ENCODE assay signal across 8 mouse cellular contexts in the genomic region with DNA sequence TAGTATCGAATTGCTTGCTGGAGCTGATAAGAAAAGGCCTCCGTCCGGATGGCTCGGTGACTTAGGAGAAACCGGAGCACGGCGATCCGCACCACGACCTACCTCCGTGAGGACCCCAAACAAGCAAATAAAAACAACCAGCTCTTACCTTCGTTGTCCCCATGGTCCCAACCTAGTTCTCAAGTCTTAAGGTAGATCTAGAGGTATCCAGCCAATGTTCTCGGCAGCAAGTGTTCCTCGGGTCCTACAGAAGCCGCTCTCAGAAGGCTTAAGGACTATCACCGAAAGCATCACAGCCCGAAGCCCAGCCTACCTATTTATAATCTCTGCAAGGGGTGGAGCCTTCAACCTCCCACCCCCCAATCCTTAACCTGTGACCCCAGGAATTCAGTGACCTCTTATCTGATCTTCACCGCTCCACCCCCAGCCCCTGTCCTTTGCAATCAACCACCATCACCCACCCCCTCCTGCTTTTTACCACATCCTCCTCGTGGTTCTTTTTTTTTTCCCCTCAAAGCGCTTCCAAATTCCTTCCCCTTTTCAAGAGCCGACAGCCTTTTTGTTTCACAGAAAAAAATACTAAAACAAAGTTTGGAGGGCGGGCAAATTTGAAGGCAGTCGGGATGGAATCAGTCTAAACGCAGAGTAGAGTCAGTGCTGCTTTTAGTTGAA. TPM values are rescaled to one million over a fixed set of nuclear protein-coding genes. Genes with fewer than 3 reads are reported as not detected.
A peak's percentile ranks its signal among the peaks of the same experiment; 100 is the strongest.
DNase-seq lines count a peak whose midpoint lies in the region; ATAC-seq and TF ChIP-seq lines count a peak whose summit lies in the region.

No protein-coding gene starts in this region.

- no peak overlapping the region for H3K27ac ChIP-seq in heart, embryonic 13.5 days (replicated peaks)
- H3K27ac ChIP-seq in liver, postnatal 0 days (ENCODE audit: low read depth), result no peak overlapping the region
- 0 out of 2 replicates have a peak overlapping the region, but pooled peaks have one; percentile 10 for H3K27ac ChIP-seq in neural tube, embryonic 14.5 days (ENCODE audit: low read depth, low read length)

- no peak for TF ChIP-seq CTCF in liver, postnatal 0 days (IDR thresholded peaks at IDR 0.05; ENCODE audit: low read depth)

- peak overlapping the region; percentile 85 for H3K4me2 ChIP-seq in heart, embryonic 13.5 days
- H3K4me2 ChIP-seq in liver, postnatal 0 days (ENCODE audit: low read depth, low read length), result peak overlapping the region; percentile 74
- H3K4me2 ChIP-seq in neural tube, embryonic 14.5 days (ENCODE audit: low read depth, low read length), result peak overlapping the region; percentile 78

- no peaks in the 10 kb centered on the region for H3K9me3 ChIP-seq in heart, embryonic 13.5 days
- H3K9me3 ChIP-seq in liver, postnatal 0 days (ENCODE audit: low read length), result no peaks in the 10 kb centered on the region
- H3K9me3 ChIP-seq in neural tube, embryonic 14.5 days (ENCODE audit: control insufficient read depth, low read length), result no peaks in the 10 kb centered on the region

- no peaks in the 10 kb centered on the region for H3K36me3 ChIP-seq in heart, embryonic 13.5 days
- H3K36me3 ChIP-seq in liver, postnatal 0 days (replicated peaks; ENCODE audit: insufficient read depth, low read length), result no peaks in the 10 kb centered on the region
- no peaks in the 10 kb centered on the region for H3K36me3 ChIP-seq in neural tube, embryonic 14.5 days (ENCODE audit: control insufficient read depth, insufficient read depth, low read length)

- peaks cover 32% of the 10 kb centered on the region for H3K27me3 ChIP-seq in heart, embryonic 13.5 days (replicated peaks)
- H3K27me3 ChIP-seq in liver, postnatal 0 days (ENCODE audit: insufficient read depth, low read length), result peaks cover 20% of the 10 kb centered on the region
- peaks cover 10% of the 10 kb centered on the region for H3K27me3 ChIP-seq in neural tube, embryonic 14.5 days (ENCODE audit: control insufficient read depth, insufficient read depth, low read length)

- under 1% methylated on average over 23 of the region's 23 CpGs for WGBS in heart, embryonic 13.5 days
- under 1% methylated on average over 23 of the region's 23 CpGs for whole genome bisulfite sequencing in liver, postnatal 0 days (ENCODE audit: insufficient replicate concordance)
- WGBS in neural tube, embryonic 14.5 days, result under 1% methylated on average over 23 of the region's 23 CpGs

- H3K4me3 ChIP-seq in heart, embryonic 13.5 days, result peak overlapping the region; percentile 60
- peak overlapping the region; percentile 44 for H3K4me3 ChIP-seq in liver, postnatal 0 days (ENCODE audit: low read depth, low read length)
- H3K4me3 ChIP-seq in neural tube, embryonic 14.5 days (ENCODE audit: low read depth, low read length), result peak overlapping the region; percentile 54

- peak overlapping the region; percentile 81 for H3K9ac ChIP-seq in heart, embryonic 13.5 days
- peak overlapping the region; percentile 54 for H3K9ac ChIP-seq in liver, postnatal 0 days (replicated peaks)
- peak overlapping the region; percentile 61 for H3K9ac ChIP-seq in neural tube, embryonic 14.5 days (replicated peaks; ENCODE audit: low read depth, low read length)

- H3K4me1 ChIP-seq in heart, embryonic 13.5 days, result peaks cover 22% of the 10 kb centered on the region; the same call in 1 of the 2 replicates
- H3K4me1 ChIP-seq in liver, postnatal 0 days (ENCODE audit: insufficient read depth), result peaks cover 9% of the 10 kb centered on the region; the same call in 1 of the 2 replicates
- H3K4me1 ChIP-seq in neural tube, embryonic 14.5 days (ENCODE audit: control insufficient read depth, insufficient read depth, low read length), result no peaks in the 10 kb centered on the region

- ATAC-seq in heart, embryonic 13.5 days (ENCODE audit: extremely low read depth, insufficient number of reproducible peaks, low FRiP score, low TSS enrichment), result no peak
- ATAC-seq in liver, postnatal 0 days, result peak; percentile 67
- ATAC-seq in neural tube, embryonic 14.5 days (ENCODE audit: low read depth), result peak; percentile 56

- DNase-seq in right cerebral cortex, adult 18-20 months, result peak; percentile 67
- DNase-seq in right cerebral cortex, postnatal 36 days (ENCODE audit: low spot score in 2 of 2), result no peak
- DNase-seq in cerebellum, postnatal 36 days, result peak; percentile 66 to 78
- peak; percentile 27 to 45 for DNase-seq in kidney, postnatal 4 days
- DNase-seq in liver, postnatal 0 days, result peak; percentile 43
- DNase-seq in adipocyte (ENCODE audit: low spot score), result no peak

- TF ChIP-seq EP300 in liver, postnatal 0 days (IDR thresholded peaks at IDR 0.05; ENCODE audit: low read depth), result no peak

RNA-seq across cellular contexts. Expression of a gene that starts 35.1 kb away (rescaled TPM):
- polyA plus RNA-seq in heart, embryonic 13.5 days (2015; fragmentation: Nextera tagmentation; extraction: Ambion mirVana), result 0.71 and 0.94 TPM in 2 replicates
- polyA plus RNA-seq in liver, postnatal 0 days (2015; fragmentation: Nextera tagmentation; extraction: Ambion mirVana), result not detected in 2 replicates
- 0.29 and 0.30 TPM in 2 replicates for polyA plus RNA-seq in neural tube, embryonic 14.5 days (2014; fragmentation: Nextera tagmentation; extraction: Ambion mirVana)

RNA-seq across cellular contexts. Expression of a gene that starts 59.1 kb away (rescaled TPM):
- 12.1 and 15.4 TPM in 2 replicates for polyA plus RNA-seq in heart, embryonic 13.5 days (2015; fragmentation: Nextera tagmentation; extraction: Ambion mirVana)
- polyA plus RNA-seq in liver, postnatal 0 days (2015; fragmentation: Nextera tagmentation; extraction: Ambion mirVana), result 7.3 and 8.5 TPM in 2 replicates
- polyA plus RNA-seq in neural tube, embryonic 14.5 days (2014; fragmentation: Nextera tagmentation; extraction: Ambion mirVana), result 44.3 and 45.4 TPM in 2 replicates

Comparison
In these comparisons a context has a peak if more than half of its experiments do, and no peak if none do; other contexts are left out.
1. DNase-seq: peak in right cerebral cortex, adult 18-20 months (single experiment), cerebellum, postnatal 36 days (2 of 2), kidney, postnatal 4 days (2 of 2) and liver, postnatal 0 days (single experiment); none in right cerebral cortex, postnatal 36 days (0 of 2) and adipocyte (single experiment).
2. Peak in every context shown above with its lines, with median percentiles within 50 percentile points of each other: H3K4me2 ChIP-seq, H3K4me3 ChIP-seq and H3K9ac ChIP-seq.